Mouse (Mus musculus) heart, embryonic 14.5 days (tissue): ENCODE measurements around the gene Eln. TPM values are rescaled to one million over a fixed set of nuclear protein-coding genes. Genes with fewer than 3 reads are reported as not detected.

Experiments used
- ATAC-seq: fragments of 200-750 bp; cut with Nextera tagmentation; 2 replicates; pipeline ENCODE4 v1.8.0; 2017; ENCODE audit warnings: low read depth, moderate TSS enrichment; ENCODE audit not compliant: insufficient number of reproducible peaks, insufficient read depth, low FRiP score
- H3K27ac ChIP-seq, 2 experiments: fragments of 200-500 bp in 1 of 2; fragments of 300-500 bp in 1 of 2; sonication (generic) in 1 of 2; replicated peaks in 1 of 2; 2 replicates each; pipeline ENCODE4 v1.5.1; 2012 to 2014; ENCODE audit warnings: low read depth in 2 of 2, low read length in 2 of 2, control low read depth in 1 of 2, mild to moderate bottlenecking in 1 of 2, mixed read lengths in 1 of 2; ENCODE audit not compliant: control insufficient read depth in 1 of 2, insufficient read depth in 1 of 2
- H3K27me3 ChIP-seq: fragments of 300-500 bp; sonication (generic); 2 replicates; pipeline ENCODE4 v1.6.1; 2014; ENCODE audit warnings: mild to moderate bottlenecking, low read length, control low read depth; ENCODE audit not compliant: control insufficient read depth, insufficient read depth
- H3K36me3 ChIP-seq: fragments of 300-500 bp; sonication (generic); 2 replicates; pipeline ENCODE4 v1.6.1; 2014; ENCODE audit warnings: mild to moderate bottlenecking, control low read depth, low read length, mixed read lengths; ENCODE audit not compliant: control insufficient read depth, insufficient read depth
- H3K4me1 ChIP-seq, 2 experiments: fragments of 200-500 bp in 1 of 2; fragments of 300-500 bp in 1 of 2; sonication (generic) in 1 of 2; 2 replicates each; pipeline ENCODE4 v1.6.1; 2012 to 2014; ENCODE audit warnings: low read length in 2 of 2, control low read depth in 1 of 2, mixed read lengths in 1 of 2; ENCODE audit not compliant: control insufficient read depth in 2 of 2, insufficient read depth in 2 of 2
- H3K4me2 ChIP-seq: fragments of 300-500 bp; sonication (generic); 2 replicates; pipeline ENCODE4 v1.6.1; 2014; ENCODE audit warnings: mild to moderate bottlenecking, low read length
- H3K4me3 ChIP-seq, 2 experiments: fragments of 200-500 bp in 1 of 2; fragments of 300-500 bp in 1 of 2; sonication (generic) in 1 of 2; 2 replicates each; pipeline ENCODE4 v1.5.1; 2012 to 2014; ENCODE audit warnings: low read length in 2 of 2, mild to moderate bottlenecking in 2 of 2, control low read depth in 1 of 2, low read depth in 1 of 2, moderate library complexity in 1 of 2; ENCODE audit not compliant: control insufficient read depth in 1 of 2, insufficient read depth in 1 of 2
- H3K9ac ChIP-seq: fragments of 300-500 bp; sonication (generic); 2 replicates; pipeline ENCODE4 v1.6.1; 2014; ENCODE audit warnings: mild to moderate bottlenecking, low read length
- H3K9me3 ChIP-seq: fragments of 300-500 bp; sonication (generic); 2 replicates; pipeline ENCODE4 v1.6.1; 2016; ENCODE audit warnings: low read length, control low read depth; ENCODE audit not compliant: control insufficient read depth
- WGBS: fragments of 180-500 bp; shearing (Covaris S2); extraction: QIAGEN DNeasy Blood & Tissue Kit; methylation state at CpG from one replicate; pipeline ENCODE4 v1.1.7; 2014; 5-methylcytosine and 5-hydroxymethylcytosine counted together
- polyA plus RNA-seq: library from polyadenylated mRNA; unstranded; fragments of >200 nt; fragmentation: Nextera tagmentation; extraction: Ambion mirVana; gene quantifications from 2 replicates; pipeline ENCODE4 v1.2.1, GENCODE M21; 2014

Gene Eln
- polyA plus RNA-seq, 1 experiment from 2014 or later: 337 TPM

- Histone ChIP-seq H3K27ac (no peak overlapping the region), H3K9ac (no peak overlapping the region), H3K4me2 (no peak overlapping the region), H3K36me3 (peaks cover 21% of the 10 kb centered on the region), H3K27me3 (no peaks in the 10 kb centered on the region), H3K9me3 (no peaks in the 10 kb centered on the region), H3K4me1 (no peaks in the 10 kb centered on the region; a peak in 1 of 4 replicates), H3K4me3 (no peak overlapping the region)
- no peak for ATAC-seq
- 86% methylated on average over 4 of the region's 4 CpGs for WGBS
These were observed 90.4 kb downstream of the Eln start for GRCm38 (mm10) chr5:134656708-134657107.

Other genes with a start within 250 kb of the Eln start
- 1.2 and 1.9 TPM in 2 replicates for gene Clip2, start 194.9 kb downstream of the Eln start, polyA plus RNA-seq
- not detected in 2 replicates for gene Syna, start 187.2 kb downstream of the Eln start, polyA plus RNA-seq
- gene Rfc2, start 166.0 kb downstream of the Eln start, polyA plus RNA-seq: 181 and 184 TPM in 2 replicates
- gene Lat2, start 132.3 kb downstream of the Eln start, polyA plus RNA-seq: 2.1 and 3.2 TPM in 2 replicates
- 303 and 326 TPM in 2 replicates for gene Eif4h, start 107.8 kb downstream of the Eln start, polyA plus RNA-seq
- 3.6 TPM in 2 replicates for gene Limk1, start 58.7 kb downstream of the Eln start, polyA plus RNA-seq
- gene Tmem270, start 159.4 kb upstream of the Eln start, polyA plus RNA-seq: not detected in 2 replicates
- gene Cldn13, start 168.2 kb upstream of the Eln start, polyA plus RNA-seq: 0.31 and 0.63 TPM in 2 replicates
- gene Mettl27, start 185.0 kb upstream of the Eln start, polyA plus RNA-seq: 11.1 and 12.0 TPM in 2 replicates
- 0.85 TPM in 1 of 2 replicates, not detected in the other for gene Cldn4, start 199.6 kb upstream of the Eln start, polyA plus RNA-seq
- gene Cldn3, start 238.9 kb upstream of the Eln start, polyA plus RNA-seq: 0.53 and 2.2 TPM in 2 replicates